Mouse (Mus musculus) C2C12 (cell line): ENCODE measurements around the gene Plet1.

Experiments used
- CTCF ChIP-seq: IDR thresholded peaks from one replicate; pipeline ENCODE4 v1.5.1; 2011; ENCODE audit not compliant: control insufficient read depth, insufficient read depth, insufficient read length
- USF1 ChIP-seq: IDR thresholded peaks from one replicate; pipeline ENCODE4 v1.6.1; 2011; ENCODE audit warnings: low read depth, mild to moderate bottlenecking, control low read depth, moderate library complexity

- TF ChIP-seq CTCF = no peak
- no peak for TF ChIP-seq USF1
Measured at GRCm38 (mm10) chr9:50499781-50500180, 5.5 kb downstream of the Plet1 start.
